Mouse (Mus musculus) thymus, postnatal 36 days (tissue): ENCODE results near the gene Paf1.
A peak's percentile ranks its signal among the peaks of the same experiment; 100 is the strongest.

Experiments used
- DNase-seq, 2 experiments: peaks; one replicate each; pipeline ENCODE4 v3.0.0; 2022; ENCODE audit warnings: mixed read lengths in 2 of 2

The Paf1 gene

GRCm38 (mm10) chr7:28392429-28393271 is at the start of gene Paf1, which contains the start of gene Med29:
Gene Paf1 (plus strand): TSS chr7:28392951.
Gene Med29 (minus strand): TSS chr7:28392708.
- DNase-seq: peak; percentile 92 to 96

GRCm38 (mm10) chr7:28344637-28345036 is 48.1 kb upstream of the Paf1 start:
- peak; percentile 52 to 66 for DNase-seq

GRCm38 (mm10) chr7:28347746-28348145 is 45.0 kb upstream of the Paf1 start:
- DNase-seq: no peak

- DNase-seq: no peak
Observed at GRCm38 (mm10) chr7:28348601-28349000, 44.1 kb upstream of the Paf1 start.

DNA sequence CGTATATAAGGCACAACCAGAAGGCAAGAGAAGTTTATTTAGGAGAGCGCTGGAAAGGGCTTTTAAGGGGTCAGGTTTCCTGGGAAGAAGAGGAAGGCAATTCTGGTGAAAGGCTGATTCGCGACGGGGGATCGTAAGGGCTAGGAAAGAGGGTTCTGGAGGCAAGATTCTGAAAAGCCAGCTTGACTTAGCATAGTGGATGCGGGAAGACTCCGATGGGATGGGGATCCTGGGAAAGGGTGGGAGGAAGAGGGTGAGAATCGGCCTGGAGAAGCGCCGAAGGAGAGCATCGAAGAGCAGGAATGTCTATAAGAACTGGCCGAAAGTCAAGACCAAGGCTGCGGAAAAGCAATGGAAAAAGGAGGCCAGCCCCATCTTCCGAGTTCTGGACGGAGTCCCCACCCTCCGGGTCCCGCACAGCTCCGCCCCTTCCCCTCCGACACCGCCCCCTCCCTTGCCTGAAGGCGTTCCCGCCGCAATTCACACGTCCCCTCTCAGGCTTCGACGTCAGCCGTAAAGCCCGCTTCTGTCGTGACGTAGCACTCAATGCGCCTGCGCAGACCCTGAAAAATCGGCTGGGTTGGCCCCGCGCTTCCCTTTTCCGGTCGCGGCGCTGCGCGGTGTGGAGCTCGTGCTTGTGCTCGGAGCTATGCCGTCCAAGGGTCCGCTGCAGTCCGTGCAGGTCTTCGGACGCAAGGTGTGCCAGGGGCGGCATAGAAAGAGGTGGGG is 42.4 kb upstream of the Paf1 start, which contains the start of gene Rps16:
TSS of gene Rps16 (plus strand) at position 498 of the 729 bp plus-strand sequence.
- peak; percentile 99 for DNase-seq

DNA sequence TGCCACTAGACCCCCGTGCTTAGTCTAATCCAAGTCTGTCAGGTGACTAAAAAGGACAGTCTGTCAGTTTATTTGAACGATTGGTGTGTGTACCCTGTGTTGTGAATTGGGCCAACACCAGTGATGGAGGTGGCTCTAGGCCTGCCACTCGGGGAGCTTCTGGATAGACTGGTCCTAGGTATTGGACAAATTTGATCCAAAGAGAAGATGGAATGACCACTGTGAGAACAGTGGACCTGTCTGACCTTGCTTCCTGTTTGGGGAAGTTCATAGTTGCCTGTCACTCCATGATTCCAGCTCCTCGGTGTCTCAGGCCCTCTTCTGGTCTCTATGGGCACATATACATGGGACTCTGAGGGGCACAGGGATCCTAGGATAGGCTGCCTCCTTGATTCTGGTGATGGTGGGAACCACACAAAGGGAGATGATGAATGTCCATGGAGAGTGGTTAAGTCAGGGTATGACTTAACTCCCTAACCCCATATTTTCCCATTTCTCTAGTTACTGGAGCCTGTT is 41.0 kb upstream of the Paf1 start:
- no peak for DNase-seq

DNA sequence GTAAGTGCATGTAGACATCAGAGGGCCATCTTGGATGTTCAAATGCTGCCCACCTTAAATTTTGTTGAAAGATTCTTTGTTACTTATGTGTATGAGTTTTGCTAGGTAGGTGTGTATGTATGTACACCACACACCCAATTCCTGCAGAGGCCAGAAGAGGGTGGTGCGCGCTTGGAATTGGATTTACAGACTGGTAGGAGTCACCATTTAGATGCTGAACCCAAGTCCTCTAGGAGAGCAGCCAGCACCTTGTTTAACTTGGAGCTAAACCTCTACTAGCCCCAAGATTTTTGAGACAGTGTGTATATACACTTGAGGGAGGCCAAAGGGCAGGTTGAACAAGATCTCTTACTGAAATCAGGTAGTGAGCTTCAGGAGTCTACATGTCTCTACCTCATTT is 39.5 kb upstream of the Paf1 start:
- no peak for DNase-seq

GRCm38 (mm10) chr7:28354113-28354581 is 38.6 kb upstream of the Paf1 start:
- no peak for DNase-seq

GRCm38 (mm10) chr7:28354596-28354995 is 38.2 kb upstream of the Paf1 start:
- DNase-seq: no peak

- DNase-seq: peak; percentile 57 to 71
Observed at GRCm38 (mm10) chr7:28355221-28355620, 37.5 kb upstream of the Paf1 start.

GRCm38 (mm10) chr7:28356981-28357380 is 35.8 kb upstream of the Paf1 start:
- DNase-seq: no peak

GRCm38 (mm10) chr7:28357984-28358383 is 34.8 kb upstream of the Paf1 start:
- no peak for DNase-seq

- DNase-seq: no peak
Observed at GRCm38 (mm10) chr7:28358431-28358830, 34.3 kb upstream of the Paf1 start.

GRCm38 (mm10) chr7:28359854-28360253 is 32.9 kb upstream of the Paf1 start:
- no peak for DNase-seq

GRCm38 (mm10) chr7:28360291-28360690 is 32.5 kb upstream of the Paf1 start:
- DNase-seq: no peak

- no peak for DNase-seq
Observed at GRCm38 (mm10) chr7:28361647-28362341, 31.0 kb upstream of the Paf1 start.

GRCm38 (mm10) chr7:28362441-28363060 is 30.2 kb upstream of the Paf1 start:
- no peak for DNase-seq

DNA sequence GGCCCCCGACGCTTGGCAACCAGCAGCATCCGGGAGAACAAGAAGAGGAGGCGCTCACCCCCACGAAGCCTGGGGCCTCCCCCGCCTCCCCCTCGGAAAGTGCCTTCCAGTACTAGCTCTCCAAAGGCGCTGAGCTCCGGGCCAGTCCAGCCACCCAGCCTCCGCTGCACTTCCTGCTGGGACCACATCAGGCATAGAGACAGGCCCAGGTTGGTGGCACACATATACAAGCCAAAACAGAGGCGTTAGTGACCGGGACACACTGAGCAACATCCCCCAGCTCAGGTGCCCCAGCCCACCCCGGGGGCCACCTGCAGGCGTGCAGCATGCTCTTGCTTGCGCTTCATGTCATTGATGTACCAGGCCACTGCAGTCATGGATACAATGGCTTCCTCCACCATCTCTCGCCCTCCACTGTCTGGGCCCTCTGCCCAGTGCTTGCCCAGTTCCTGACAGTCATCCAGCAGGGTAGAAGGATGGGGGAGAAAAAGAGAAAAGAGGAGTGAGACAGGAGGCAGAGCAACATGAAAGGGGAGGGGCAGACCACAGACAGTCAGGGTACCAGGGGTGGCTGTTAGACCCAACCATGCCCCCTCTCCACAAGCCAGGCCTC is 25.0 kb upstream of the Paf1 start:
- DNase-seq: peak in 1 of 2 experiments; percentile 16

- DNase-seq: peak in 1 of 2 experiments; percentile 13
Observed at GRCm38 (mm10) chr7:28368276-28368920, 24.4 kb upstream of the Paf1 start.

DNA sequence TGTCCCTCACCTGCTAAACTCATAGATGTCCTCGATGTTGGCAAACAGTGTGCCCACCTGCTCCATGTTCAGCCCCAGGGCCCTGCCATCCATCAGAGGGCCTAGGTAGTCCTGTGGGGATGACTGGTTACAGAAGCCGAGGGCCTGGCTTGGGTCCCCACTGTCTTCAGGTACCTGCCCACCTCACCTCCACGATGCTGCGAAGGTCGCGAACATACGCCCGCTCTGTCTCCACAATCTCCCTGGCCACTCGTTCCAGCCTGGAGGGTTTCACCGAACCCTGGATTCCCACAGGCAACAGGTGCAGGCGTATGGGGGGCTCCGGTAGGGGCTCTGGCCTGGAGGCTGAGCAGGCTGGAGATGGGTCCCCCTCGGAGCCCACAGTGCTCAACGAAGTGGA is 22.7 kb upstream of the Paf1 start:
- peak in 1 of 2 experiments; percentile 37 for DNase-seq

- peak in 1 of 2 experiments; percentile 63 for DNase-seq
Observed at GRCm38 (mm10) chr7:28370977-28371513, 21.7 kb upstream of the Paf1 start.
